Comparison of ENCODE assay signal across 9 mouse cellular contexts in the genomic region with DNA sequence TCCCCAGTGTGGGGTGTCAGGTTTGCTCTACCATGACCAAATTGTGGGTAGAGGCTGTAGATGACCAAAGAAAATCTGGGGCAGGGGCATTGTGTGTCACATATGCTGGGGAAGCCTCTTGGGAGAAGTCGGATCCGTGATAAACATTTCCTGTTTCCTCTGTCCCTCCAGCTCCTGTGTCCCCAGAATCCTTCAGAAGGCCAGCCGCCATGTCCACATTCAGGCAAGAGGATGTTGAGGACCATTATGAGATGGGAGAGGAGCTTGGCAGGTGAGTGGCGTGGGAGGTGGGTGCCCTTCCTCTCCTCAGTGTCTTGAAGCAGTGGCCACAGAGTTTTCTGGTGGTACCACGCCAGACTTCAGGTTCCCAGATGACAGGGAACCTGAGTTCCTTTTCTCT. TPM values are rescaled to one million over a fixed set of nuclear protein-coding genes. Genes with fewer than 3 reads are reported as not detected.
DNase-seq lines count a peak whose midpoint lies in the region; ATAC-seq and TF ChIP-seq lines count a peak whose summit lies in the region.
"Had no signal": no experiment of that assay in that cellular context is flagged by ENCODE, and none has a peak within 500 bp of the region (broad histone marks: within the 10 kb centered on the region; RNA-seq: fewer than 3 reads in every experiment).

A gene (minus strand): TSS at position 45 of the 400 bp plus-strand sequence.

- TF ChIP-seq POLR2A in liver, adult 2 months (IDR thresholded peaks at IDR 0.05; ENCODE audit: extremely low read depth, insufficient read depth, low read length): no peak

- no peaks in the 10 kb centered on the region for H3K9me3 ChIP-seq in embryonic facial prominence, embryonic 15.5 days (replicated peaks)
- H3K9me3 ChIP-seq in intestine, postnatal 0 days (ENCODE audit: control insufficient read depth): no peaks in the 10 kb centered on the region
- no peaks in the 10 kb centered on the region for H3K9me3 ChIP-seq in neural tube, embryonic 15.5 days (replicated peaks)

- peak within 1 kb of the TSS; percentile 66 for H3K4me3 ChIP-seq in liver, adult 2 months (ENCODE audit: insufficient read depth, low read depth, low read length)
- H3K4me3 ChIP-seq in embryonic facial prominence, embryonic 15.5 days (replicated peaks): peak within 1 kb of the TSS; percentile 74
- H3K4me3 ChIP-seq in intestine, postnatal 0 days (ENCODE audit: low read depth, low read length): peak within 1 kb of the TSS; percentile 65
- H3K4me3 ChIP-seq in neural tube, embryonic 15.5 days (replicated peaks): peak within 1 kb of the TSS; percentile 74

- no peaks in the 10 kb centered on the region for H3K27me3 ChIP-seq in liver, adult 2 months (ENCODE audit: control insufficient read depth, insufficient read depth, low read length)
- no peaks in the 10 kb centered on the region for H3K27me3 ChIP-seq in embryonic facial prominence, embryonic 15.5 days
- H3K27me3 ChIP-seq in intestine, postnatal 0 days (replicated peaks; ENCODE audit: control insufficient read depth, insufficient read depth, low read length): no peaks in the 10 kb centered on the region
- H3K27me3 ChIP-seq in neural tube, embryonic 15.5 days (replicated peaks): no peaks in the 10 kb centered on the region

- no peak for TF ChIP-seq CTCF in liver, adult 2 months (IDR thresholded peaks at IDR 0.05; ENCODE audit: low read depth, low read length)
- TF ChIP-seq CTCF in intestine, postnatal 0 days (IDR thresholded peaks at IDR 0.05; ENCODE audit: low read depth): no peak

- peaks cover 9% of the 10 kb centered on the region; the same call in 1 of the 2 replicates for H3K79me2 ChIP-seq in liver, adult 2 months (ENCODE audit: control insufficient read depth, insufficient read depth, low read length)

- DNase-seq in liver, adult 2 months (ENCODE audit: extremely low read depth, low read depth, low spot score): no peak
- no peak for DNase-seq in liver
- DNase-seq in adrenal gland, adult 2 months: no peak
- DNase-seq in left cerebral cortex, adult 9 months (ENCODE audit: low spot score in 2 of 2): no peak
- no peak for DNase-seq in right cerebral cortex, postnatal 36 days (ENCODE audit: low spot score in 2 of 2)

- peaks cover 32% of the 10 kb centered on the region for H3K36me3 ChIP-seq in liver, adult 2 months (ENCODE audit: control insufficient read depth, insufficient read depth, low read length)
- peaks cover 71% of the 10 kb centered on the region for H3K36me3 ChIP-seq in embryonic facial prominence, embryonic 15.5 days
- peaks cover 67% of the 10 kb centered on the region for H3K36me3 ChIP-seq in intestine, postnatal 0 days (ENCODE audit: control insufficient read depth, insufficient read depth)
- peaks cover 76% of the 10 kb centered on the region for H3K36me3 ChIP-seq in neural tube, embryonic 15.5 days

- peak within 1 kb of the TSS; percentile 62 for H3K4me2 ChIP-seq in embryonic facial prominence, embryonic 15.5 days (replicated peaks)
- H3K4me2 ChIP-seq in intestine, postnatal 0 days (replicated peaks; ENCODE audit: low read depth): peak within 1 kb of the TSS; percentile 72
- peak within 1 kb of the TSS; percentile 64 for H3K4me2 ChIP-seq in neural tube, embryonic 15.5 days

- peak within 1 kb of the TSS; percentile 64 for H3K27ac ChIP-seq in liver, adult 2 months (replicated peaks; ENCODE audit: insufficient read depth, low read depth, low read length)
- H3K27ac ChIP-seq in embryonic facial prominence, embryonic 15.5 days (replicated peaks): peak within 1 kb of the TSS; percentile 91
- H3K27ac ChIP-seq in intestine, postnatal 0 days (ENCODE audit: low read depth, low read length): peak within 1 kb of the TSS; percentile 86
- H3K27ac ChIP-seq in neural tube, embryonic 15.5 days (replicated peaks): peak within 1 kb of the TSS; percentile 91

- ATAC-seq in embryonic facial prominence, embryonic 15.5 days (ENCODE audit: insufficient number of reproducible peaks, low FRiP score, low TSS enrichment, low read depth): no peak
- ATAC-seq in intestine, postnatal 0 days: no peak
- no peak for ATAC-seq in neural tube, embryonic 15.5 days (ENCODE audit: low FRiP score)

- WGBS in liver, adult 2 months: 82% methylated on average over 5 of the region's 5 CpGs
- WGBS in embryonic facial prominence, embryonic 15.5 days: 85% methylated on average over 5 of the region's 5 CpGs
- 80% methylated on average over 5 of the region's 5 CpGs for WGBS in intestine, postnatal 0 days
- WGBS in neural tube, embryonic 15.5 days: 89% methylated on average over 5 of the region's 5 CpGs

- H3K4me1 ChIP-seq in liver, adult 2 months (ENCODE audit: control insufficient read depth, insufficient read depth, low read length): peaks cover 9% of the 10 kb centered on the region
- peaks cover 33% of the 10 kb centered on the region for H3K4me1 ChIP-seq in embryonic facial prominence, embryonic 15.5 days
- H3K4me1 ChIP-seq in intestine, postnatal 0 days (replicated peaks; ENCODE audit: control insufficient read depth, insufficient read depth, low read length): no peaks in the 10 kb centered on the region
- peaks cover 32% of the 10 kb centered on the region for H3K4me1 ChIP-seq in neural tube, embryonic 15.5 days

- H3K9ac ChIP-seq in liver, adult 2 months (ENCODE audit: low read depth, low read length): peak within 1 kb of the TSS; percentile 76
- H3K9ac ChIP-seq in embryonic facial prominence, embryonic 15.5 days: peak within 1 kb of the TSS; percentile 64
- H3K9ac ChIP-seq in intestine, postnatal 0 days (ENCODE audit: low read depth, low read length): peak within 1 kb of the TSS; percentile 62
- H3K9ac ChIP-seq in neural tube, embryonic 15.5 days (replicated peaks): peak within 1 kb of the TSS; percentile 63

RNA-seq across cellular contexts. Expression of the gene that starts here (rescaled TPM):
- not detected in 2 replicates for total RNA-seq in liver, adult 2 months (2014; rRNA removed)
- polyA plus RNA-seq in liver, adult 2 months (2012; rRNA removed): not detected in 2 replicates
- polyA plus RNA-seq in embryonic facial prominence, embryonic 15.5 days (2015; fragmentation: Nextera tagmentation; extraction: Ambion mirVana): 0.13 and 0.21 TPM in 2 replicates
- 0.12 TPM in 2 replicates for polyA plus RNA-seq in intestine, postnatal 0 days (2015; fragmentation: Nextera tagmentation; extraction: Ambion mirVana)
- polyA plus RNA-seq in neural tube, embryonic 15.5 days (2015; fragmentation: Nextera tagmentation; extraction: Ambion mirVana): not detected in 2 replicates
- not detected for total RNA-seq in adrenal gland, adult 2 months (2021)
- 0.12 TPM in 1 of 2 replicates, not detected in the other for polyA plus RNA-seq in adrenal gland, adult 2 months (2012; rRNA removed)
- polyA plus RNA-seq: large intestine, adult 2 months had no signal
